Mouse (Mus musculus) common myeloid progenitor, adult 5-6 weeks (primary cell): ENCODE data around the gene Tas2r117. TPM values are rescaled to one million over a fixed set of nuclear protein-coding genes. Genes with fewer than 3 reads are reported as not detected.

ENCODE experiments used
- ATAC-seq: replicated peaks from 2 replicates; pipeline ENCODE4 v1.8.0; 2016; ENCODE audit warnings: low read depth, mild to moderate bottlenecking, moderate TSS enrichment, inconsistent platforms; ENCODE audit not compliant: poor library complexity, severe bottlenecking
- total RNA-seq: library from RNA; stranded (forward); fragments of 200-1000, 187-1606 nt; gene quantifications from 2 replicates; pipeline ENCODE4 v1.2.3, GENCODE M21; 2017

Tas2r117 gene
- not detected in 2 replicates for total RNA-seq

DNA sequence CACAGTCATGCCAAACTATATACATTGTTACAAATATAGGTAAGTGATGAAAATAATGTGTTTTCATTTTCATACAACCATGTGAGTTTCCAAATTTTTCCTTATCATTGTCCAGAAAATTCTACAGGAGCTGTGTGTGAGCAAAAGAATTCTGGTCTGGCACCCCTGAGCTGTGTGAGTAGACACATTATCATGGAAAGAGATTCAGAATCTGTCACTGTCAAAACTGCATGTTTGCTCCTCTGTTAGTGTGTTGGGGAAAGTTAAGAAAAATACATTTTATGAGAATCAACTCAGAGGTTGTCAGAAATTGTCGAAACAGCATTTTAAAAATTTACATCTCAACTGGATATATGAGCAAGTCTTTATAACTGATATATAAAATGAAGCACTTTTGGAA, at the start of gene Tas2r117:
TSS of gene Tas2r117 (plus strand) at position 301 of the 400 bp plus-strand sequence.
- no peak for ATAC-seq

- no peak for ATAC-seq
These were observed 48.2 kb upstream of the Tas2r117 start, which contains the start of gene Tas2r124 for GRCm38 (mm10) chr6:132754430-132754829. Gene Tas2r124 (plus strand): TSS chr6:132754730.

GRCm38 (mm10) chr6:132761831-132762230, 40.8 kb upstream of the Tas2r117 start, which contains the start of gene Tas2r102:
Gene Tas2r102 (plus strand): TSS chr6:132762131.
- no peak for ATAC-seq

DNA sequence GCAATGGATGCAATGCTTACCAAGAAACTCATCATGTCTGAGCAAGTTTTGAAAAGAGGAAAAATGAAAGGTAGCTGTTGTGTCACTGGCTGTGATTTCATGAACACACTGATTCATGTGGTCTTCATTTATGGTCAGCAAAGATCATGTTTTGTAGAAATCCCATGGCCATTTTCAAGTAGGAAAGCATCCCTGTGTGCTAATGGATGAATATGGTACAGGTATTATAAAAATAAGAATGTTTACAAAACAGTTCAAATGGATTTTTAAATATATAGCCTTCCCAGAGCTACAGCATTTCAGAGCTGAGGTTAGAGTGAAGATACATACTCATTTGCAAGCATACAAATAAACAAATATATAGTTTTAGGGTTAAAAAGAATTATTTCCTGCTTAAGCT, 24.6 kb upstream of the Tas2r117 start, which contains the start of gene Tas2r136:
TSS of gene Tas2r136 (minus strand) at position 101 of the 400 bp plus-strand sequence.
- ATAC-seq, result no peak

DNA sequence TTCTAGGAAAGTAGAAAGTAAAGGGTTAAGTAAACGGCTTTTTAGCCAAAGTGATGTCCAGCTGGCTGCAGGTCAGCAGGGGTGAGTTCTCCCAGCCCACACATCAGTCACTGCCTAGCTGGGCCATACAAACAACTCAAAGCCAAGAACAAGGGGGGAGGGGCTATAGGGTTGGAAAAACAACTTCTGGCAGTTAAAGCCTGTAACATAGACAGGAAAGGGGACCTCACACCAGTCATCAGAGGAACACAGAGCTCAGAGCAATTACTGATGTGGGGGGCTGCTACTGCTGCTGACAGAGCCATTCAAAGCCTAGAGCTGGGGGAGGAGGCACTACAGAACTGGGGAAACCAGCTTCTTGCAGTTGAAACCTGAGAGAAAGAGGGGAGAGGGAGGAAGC, 7.2 kb upstream of the Tas2r117 start:
- ATAC-seq, result no peak

DNA sequence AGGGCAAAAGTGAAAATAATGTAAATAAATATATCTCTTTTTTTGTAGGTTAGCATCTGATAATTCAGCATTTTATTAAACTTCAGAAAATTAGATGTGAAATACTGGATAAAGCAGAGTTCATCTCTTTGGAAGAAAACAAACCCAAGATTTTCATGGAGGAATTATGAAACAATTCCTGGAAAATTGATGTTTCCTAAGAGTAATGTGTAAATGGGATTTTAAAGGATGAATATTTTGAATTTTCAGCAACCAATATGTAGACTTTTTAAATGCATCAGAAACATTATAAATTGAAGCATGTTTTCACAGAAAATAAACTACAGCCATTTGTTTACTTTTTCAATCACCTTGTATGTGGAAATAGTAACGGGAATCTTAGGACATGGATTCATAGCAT, 44.2 kb downstream of the Tas2r117 start, which contains the start of gene Tas2r123:
TSS of gene Tas2r123 (plus strand) at position 301 of the 400 bp plus-strand sequence.
- ATAC-seq, result no peak

Other genes starting within 250 kb of the Tas2r117 start
- gene Prh1, start 233.0 kb upstream of the Tas2r117 start, total RNA-seq, result not detected in 2 replicates
- not detected in 2 replicates for gene Prp2, start 206.9 kb upstream of the Tas2r117 start, total RNA-seq
- gene A630073D07Rik, start 151.3 kb upstream of the Tas2r117 start, total RNA-seq, result not detected in 2 replicates
- not detected in 2 replicates for gene Tas2r120, start 145.9 kb upstream of the Tas2r117 start, total RNA-seq
- not detected in 2 replicates for gene Tas2r121, start 101.8 kb upstream of the Tas2r117 start, total RNA-seq
- gene Tas2r122, start 90.9 kb upstream of the Tas2r117 start, total RNA-seq, result not detected in 2 replicates
- not detected in 2 replicates for gene Tas2r115, start 64.8 kb upstream of the Tas2r117 start, total RNA-seq
- gene Tas2r124, start 48.1 kb upstream of the Tas2r117 start, total RNA-seq, result not detected in 2 replicates
- not detected in 2 replicates for gene Tas2r102, start 40.7 kb upstream of the Tas2r117 start, total RNA-seq
- not detected in 2 replicates for gene Tas2r136, start 24.7 kb upstream of the Tas2r117 start, total RNA-seq
- gene Tas2r123, start 44.3 kb downstream of the Tas2r117 start, total RNA-seq, result not detected in 2 replicates
- gene Tas2r116, start 52.6 kb downstream of the Tas2r117 start, total RNA-seq, result not detected in 2 replicates
- not detected in 2 replicates for gene Tas2r110, start 65.2 kb downstream of the Tas2r117 start, total RNA-seq
- not detected in 2 replicates for gene Tas2r113, start 90.2 kb downstream of the Tas2r117 start, total RNA-seq
- gene Tas2r125, start 106.8 kb downstream of the Tas2r117 start, total RNA-seq, result not detected in 2 replicates
- gene Tas2r129, start 148.3 kb downstream of the Tas2r117 start, total RNA-seq, result not detected in 2 replicates
- not detected in 2 replicates for gene Tas2r131, start 155.1 kb downstream of the Tas2r117 start, total RNA-seq
- gene Tas2r109, start 178.1 kb downstream of the Tas2r117 start, total RNA-seq, result not detected in 2 replicates
- gene Tas2r103, start 234.3 kb downstream of the Tas2r117 start, total RNA-seq, result not detected in 2 replicates